Mouse (Mus musculus): ENCODE data around the gene Tuba3b. TPM values are rescaled to one million over a fixed set of nuclear protein-coding genes. Genes with fewer than 3 reads are reported as not detected.

Gene Tuba3b
- polyA plus RNA-seq, 1 experiment = not detected

- TF ChIP-seq CTCF (IDR thresholded peaks at IDR 0.05; ENCODE audit: borderline replicate concordance, insufficient read depth, low read depth, low read length) (no peak), POLR2A (IDR thresholded peaks at IDR 0.05; ENCODE audit: borderline replicate concordance, insufficient read depth, low read length) (no peak)
- 52% methylated on average over 6 of the region's 6 CpGs for WGBS
- Histone ChIP-seq H3K4me1 (ENCODE audit: control insufficient read depth, insufficient read depth, low read length) (no peaks in the 10 kb centered on the region), H3K4me3 (replicated peaks; ENCODE audit: insufficient read depth, low read depth, low read length) (no peak overlapping the region), H3K27me3 (ENCODE audit: control insufficient read depth, insufficient read depth, low read length) (no peaks in the 10 kb centered on the region), H3K27ac (ENCODE audit: insufficient read depth, low read length) (no peak overlapping the region)
- DNase-seq = no peak
Observed at GRCm38 (mm10) chr6:145638248-145638647, 22.7 kb downstream of the Tuba3b start.

- 55% methylated on average over 4 of the region's 4 CpGs for WGBS
- TF ChIP-seq CTCF (IDR thresholded peaks at IDR 0.05; ENCODE audit: borderline replicate concordance, insufficient read depth, low read depth, low read length) (no peak), POLR2A (IDR thresholded peaks at IDR 0.05; ENCODE audit: borderline replicate concordance, insufficient read depth, low read length) (no peak)
- Histone ChIP-seq H3K27me3 (ENCODE audit: control insufficient read depth, insufficient read depth, low read length) (no peaks in the 10 kb centered on the region), H3K27ac (ENCODE audit: insufficient read depth, low read length) (no peak overlapping the region), H3K4me1 (ENCODE audit: control insufficient read depth, insufficient read depth, low read length) (no peaks in the 10 kb centered on the region), H3K4me3 (replicated peaks; ENCODE audit: insufficient read depth, low read depth, low read length) (no peak overlapping the region)
- DNase-seq = no peak
Observed at GRCm38 (mm10) chr6:145640971-145641506, 25.5 kb downstream of the Tuba3b start.

GRCm38 (mm10) chr6:145651976-145652375 lies 36.4 kb downstream of the Tuba3b start:
- no peak for DNase-seq
- no peak overlapping the region for H3K4me3 ChIP-seq (replicated peaks; ENCODE audit: insufficient read depth, low read depth, low read length)
- no peak for TF ChIP-seq CTCF (IDR thresholded peaks at IDR 0.05; ENCODE audit: borderline replicate concordance, insufficient read depth, low read depth, low read length)
- no peak for TF ChIP-seq POLR2A (IDR thresholded peaks at IDR 0.05; ENCODE audit: borderline replicate concordance, insufficient read depth, low read length)
- H3K27ac ChIP-seq (ENCODE audit: insufficient read depth, low read length) = no peak overlapping the region
- no peaks in the 10 kb centered on the region for H3K27me3 ChIP-seq (ENCODE audit: control insufficient read depth, insufficient read depth, low read length)
- WGBS = 89% methylated on average over 2 of the region's 2 CpGs
- H3K4me1 ChIP-seq (ENCODE audit: control insufficient read depth, insufficient read depth, low read length) = no peaks in the 10 kb centered on the region

- WGBS = 83% methylated on average over 5 of the region's 5 CpGs
- no peaks in the 10 kb centered on the region for H3K4me1 ChIP-seq (ENCODE audit: control insufficient read depth, insufficient read depth, low read length)
- no peaks in the 10 kb centered on the region for H3K27me3 ChIP-seq (ENCODE audit: control insufficient read depth, insufficient read depth, low read length)
- DNase-seq = no peak
- TF ChIP-seq CTCF (IDR thresholded peaks at IDR 0.05; ENCODE audit: borderline replicate concordance, insufficient read depth, low read depth, low read length) = no peak
- TF ChIP-seq POLR2A (IDR thresholded peaks at IDR 0.05; ENCODE audit: borderline replicate concordance, insufficient read depth, low read length) = no peak
- no peak overlapping the region for H3K4me3 ChIP-seq (replicated peaks; ENCODE audit: insufficient read depth, low read depth, low read length)
- H3K27ac ChIP-seq (ENCODE audit: insufficient read depth, low read length) = no peak overlapping the region
Observed at GRCm38 (mm10) chr6:145652986-145653385, 37.4 kb downstream of the Tuba3b start.

- H3K4me1 ChIP-seq (ENCODE audit: control insufficient read depth, insufficient read depth, low read length) = no peaks in the 10 kb centered on the region; the same call in 1 of the 2 replicates
- no peaks in the 10 kb centered on the region for H3K27me3 ChIP-seq (ENCODE audit: control insufficient read depth, insufficient read depth, low read length)
- no peak for DNase-seq
- no peak overlapping the region for H3K27ac ChIP-seq (ENCODE audit: insufficient read depth, low read length)
- WGBS = 57% methylated on average over 5 of the region's 5 CpGs
- TF ChIP-seq POLR2A (IDR thresholded peaks at IDR 0.05; ENCODE audit: borderline replicate concordance, insufficient read depth, low read length) (no peak), CTCF (IDR thresholded peaks at IDR 0.05; ENCODE audit: borderline replicate concordance, insufficient read depth, low read depth, low read length) (no peak)
- no peak overlapping the region for H3K4me3 ChIP-seq (replicated peaks; ENCODE audit: insufficient read depth, low read depth, low read length)
Observed at GRCm38 (mm10) chr6:145653626-145654025, 38.1 kb downstream of the Tuba3b start.

GRCm38 (mm10) chr6:145654062-145654836 lies 38.7 kb downstream of the Tuba3b start:
- H3K27me3 ChIP-seq (ENCODE audit: control insufficient read depth, insufficient read depth, low read length) = no peaks in the 10 kb centered on the region
- WGBS = 82% methylated on average over 8 of the region's 8 CpGs
- no peaks in the 10 kb centered on the region; the same call in 1 of the 2 replicates for H3K4me1 ChIP-seq (ENCODE audit: control insufficient read depth, insufficient read depth, low read length)
- no peak for TF ChIP-seq POLR2A (IDR thresholded peaks at IDR 0.05; ENCODE audit: borderline replicate concordance, insufficient read depth, low read length)
- no peak for TF ChIP-seq CTCF (IDR thresholded peaks at IDR 0.05; ENCODE audit: borderline replicate concordance, insufficient read depth, low read depth, low read length)
- no peak overlapping the region for H3K4me3 ChIP-seq (replicated peaks; ENCODE audit: insufficient read depth, low read depth, low read length)
- DNase-seq = no peak
- no peak overlapping the region for H3K27ac ChIP-seq (ENCODE audit: insufficient read depth, low read length)

GRCm38 (mm10) chr6:145655678-145656077 lies 40.1 kb downstream of the Tuba3b start:
- 80% methylated on average over 1 of the region's 1 CpGs for WGBS
- H3K4me1 ChIP-seq (ENCODE audit: control insufficient read depth, insufficient read depth, low read length) = no peaks in the 10 kb centered on the region; the same call in 1 of the 2 replicates
- no peak overlapping the region for H3K27ac ChIP-seq (ENCODE audit: insufficient read depth, low read length)
- H3K27me3 ChIP-seq (ENCODE audit: control insufficient read depth, insufficient read depth, low read length) = no peaks in the 10 kb centered on the region
- no peak for DNase-seq
- no peak overlapping the region for H3K4me3 ChIP-seq (replicated peaks; ENCODE audit: insufficient read depth, low read depth, low read length)
- TF ChIP-seq POLR2A (IDR thresholded peaks at IDR 0.05; ENCODE audit: borderline replicate concordance, insufficient read depth, low read length) = no peak
- TF ChIP-seq CTCF (IDR thresholded peaks at IDR 0.05; ENCODE audit: borderline replicate concordance, insufficient read depth, low read depth, low read length) = no peak
